Mouse (Mus musculus) lung, adult 2 months (tissue): ENCODE results near the gene Tns2.

Experiments
- CTCF ChIP-seq: fragments of 200-500 bp; IDR thresholded peaks from 2 replicates; pipeline ENCODE4 v1.5.1; 2011; ENCODE audit warnings: mild to moderate bottlenecking, low read length, control low read depth; ENCODE audit not compliant: insufficient read depth
- POLR2A ChIP-seq: fragments of 200-500 bp; IDR thresholded peaks from 2 replicates; pipeline ENCODE4 v1.6.1; 2011; ENCODE audit warnings: low read depth, mild to moderate bottlenecking, control low read depth, low read length, borderline replicate concordance; ENCODE audit errors: extremely low read depth

DNA sequence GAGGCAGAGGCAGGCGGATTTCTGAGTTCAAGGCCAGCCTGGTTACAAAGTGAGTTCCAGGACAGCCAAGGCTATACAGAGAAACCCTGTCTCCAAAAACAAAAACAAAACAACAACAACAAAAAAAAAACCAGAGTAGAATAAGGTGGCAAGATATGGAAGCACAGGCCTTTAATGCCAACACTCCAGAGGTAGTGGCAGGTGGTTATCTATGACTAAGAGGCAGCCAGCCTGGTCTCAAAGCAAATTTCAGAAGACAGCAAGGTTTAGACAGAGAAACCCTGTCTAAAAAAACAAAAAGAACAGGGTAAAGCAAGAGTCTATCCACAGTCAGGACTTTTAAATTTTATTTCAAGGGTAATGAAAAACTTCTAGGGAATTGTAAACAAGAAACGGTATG, 34.5 kb downstream of the Tns2 start:
- TF ChIP-seq POLR2A (no peak), CTCF (no peak)
